Mouse (Mus musculus) MEL (cell line): ENCODE data around the gene Poll. TPM values are rescaled to one million over a fixed set of nuclear protein-coding genes. Genes with fewer than 3 reads are reported as not detected.

ENCODE experiments used
- DNase-seq: peaks from one replicate; pipeline ENCODE4 v3.0.0; 2011; ENCODE audit warnings: low read depth, low spot score
- H3K27ac ChIP-seq: 2 replicates; pipeline ENCODE4 v1.5.1; 2012; ENCODE audit warnings: low read depth, mild to moderate bottlenecking, control low read depth, low read length, moderate library complexity; ENCODE audit not compliant: control insufficient read depth
- H3K27me3 ChIP-seq, 2 experiments: fragments of 150-350 bp in 1 of 2; sonication (generic) in 1 of 2; 2 replicates each; pipeline ENCODE4 v1.6.1; 2012; ENCODE audit warnings: low read length in 2 of 2, mild to moderate bottlenecking in 2 of 2, improper control_type of control experiment in 1 of 2, moderate library complexity in 1 of 2; ENCODE audit not compliant: insufficient read depth in 2 of 2, control insufficient read depth in 1 of 2
- H3K36me3 ChIP-seq, 2 experiments: 2 replicates each; pipeline ENCODE4 v1.6.1; 2012 to 2014; ENCODE audit warnings: low read length in 2 of 2, improper control_type of control experiment in 1 of 2, inconsistent platforms in 1 of 2, mild to moderate bottlenecking in 1 of 2; ENCODE audit not compliant: insufficient read depth in 2 of 2, control insufficient read depth in 1 of 2
- H3K4me1 ChIP-seq, 2 experiments: fragments of 150-350 bp in 1 of 2; sonication (generic) in 1 of 2; 2 replicates each; pipeline ENCODE4 v1.6.1; 2012; ENCODE audit warnings: low read length in 2 of 2, improper control_type of control experiment in 1 of 2, mild to moderate bottlenecking in 1 of 2; ENCODE audit not compliant: insufficient read depth in 2 of 2, control insufficient read depth in 1 of 2
- H3K4me3 ChIP-seq, 2 experiments: fragments of 150-350 bp in 1 of 2; sonication (generic) in 1 of 2; 2 replicates each; pipeline ENCODE4 v1.5.1; 2012; ENCODE audit warnings: low read depth in 2 of 2, low read length in 2 of 2, mild to moderate bottlenecking in 2 of 2, moderate library complexity in 2 of 2, control low read depth in 1 of 2, improper control_type of control experiment in 1 of 2; ENCODE audit not compliant: control insufficient read depth in 1 of 2, insufficient read depth in 1 of 2
- H3K79me2 ChIP-seq: 2 replicates; pipeline ENCODE4 v1.6.1; 2012; ENCODE audit warnings: mild to moderate bottlenecking, low read length, moderate library complexity; ENCODE audit not compliant: control insufficient read depth, poor library complexity, insufficient read depth
- H3K9ac ChIP-seq: 2 replicates; pipeline ENCODE4 v1.6.1; 2012; ENCODE audit warnings: low read depth, mild to moderate bottlenecking, control low read depth, low read length, moderate library complexity; ENCODE audit not compliant: control insufficient read depth, poor library complexity, severe bottlenecking
- H3K9me3 ChIP-seq: fragments of 150-350 bp; sonication (generic); replicated peaks from 2 replicates; pipeline ENCODE4 v1.6.1; 2012; ENCODE audit warnings: mild to moderate bottlenecking, low read length, improper control_type of control experiment, moderate library complexity; ENCODE audit not compliant: insufficient read depth
- CHD1 ChIP-seq: IDR thresholded peaks from 2 replicates; pipeline ENCODE4 v1.6.1; 2012; ENCODE audit warnings: low read depth, mild to moderate bottlenecking, inconsistent platforms, low read length, improper control_type of control experiment
- CHD2 ChIP-seq: IDR thresholded peaks from 2 replicates; pipeline ENCODE4 v1.6.1; 2011; ENCODE audit warnings: low read length, improper control_type of control experiment
- EP300 ChIP-seq, 2 experiments: IDR thresholded peaks; 2 replicates each; pipeline ENCODE4 v1.6.1; 2011; ENCODE audit warnings: improper control_type of control experiment in 2 of 2, low read length in 2 of 2, low read depth in 1 of 2, mild to moderate bottlenecking in 1 of 2
- GABPA ChIP-seq: IDR thresholded peaks from 2 replicates; pipeline ENCODE4 v1.6.1; 2012; ENCODE audit warnings: low read depth, mild to moderate bottlenecking, inconsistent platforms, low read length, improper control_type of control experiment, moderate library complexity
- GATA1 ChIP-seq: IDR thresholded peaks from 2 replicates; pipeline ENCODE4 v1.6.1; 2011; ENCODE audit warnings: low read depth, low read length, improper control_type of control experiment
- JUND ChIP-seq: IDR thresholded peaks from 2 replicates; pipeline ENCODE4 v1.6.1; 2011; ENCODE audit warnings: low read depth, mild to moderate bottlenecking, improper control_type of control experiment, low read length
- MAFK ChIP-seq: IDR thresholded peaks from 2 replicates; pipeline ENCODE4 v1.6.1; 2011; ENCODE audit warnings: low read depth, mild to moderate bottlenecking, low read length, improper control_type of control experiment, borderline replicate concordance
- MEF2A ChIP-seq: IDR thresholded peaks from 2 replicates; pipeline ENCODE4 v1.6.1; 2014; ENCODE audit warnings: low read depth, mild to moderate bottlenecking, inconsistent platforms, low read length, improper control_type of control experiment; ENCODE audit not compliant: poor library complexity, insufficient replicate concordance, severe bottlenecking; ENCODE audit errors: extremely low read depth
- MYC ChIP-seq: IDR thresholded peaks from 2 replicates; pipeline ENCODE4 v1.6.1; 2011; ENCODE audit warnings: low read depth, mild to moderate bottlenecking, low read length, improper control_type of control experiment, moderate library complexity
- NELFE ChIP-seq: IDR thresholded peaks from 2 replicates; pipeline ENCODE4 v1.6.1; 2011; ENCODE audit warnings: low read depth, low read length, improper control_type of control experiment
- POLR2AphosphoS5 ChIP-seq: IDR thresholded peaks from 2 replicates; pipeline ENCODE4 v1.6.1; 2012; ENCODE audit warnings: low read depth, borderline replicate concordance, mild to moderate bottlenecking, inconsistent platforms, low read length, moderate library complexity, mixed read lengths
- SIN3A ChIP-seq: IDR thresholded peaks from 2 replicates; pipeline ENCODE4 v1.6.1; 2012; ENCODE audit warnings: low read length, improper control_type of control experiment, inconsistent platforms
- TCF12 ChIP-seq: IDR thresholded peaks from 2 replicates; pipeline ENCODE4 v1.6.1; 2014; ENCODE audit warnings: low read depth, mild to moderate bottlenecking, inconsistent platforms, low read length, improper control_type of control experiment, moderate library complexity
- UBTF ChIP-seq: IDR thresholded peaks from 2 replicates; pipeline ENCODE4 v1.6.1; 2012; ENCODE audit warnings: low read depth, mild to moderate bottlenecking, inconsistent platforms, low read length, improper control_type of control experiment, moderate library complexity, borderline replicate concordance; ENCODE audit not compliant: insufficient read depth
- ZC3H11A ChIP-seq: IDR thresholded peaks from 2 replicates; pipeline ENCODE4 v1.6.1; 2012; ENCODE audit warnings: low read depth, mild to moderate bottlenecking, inconsistent platforms, low read length, improper control_type of control experiment
- ZKSCAN1 ChIP-seq: IDR thresholded peaks from 2 replicates; pipeline ENCODE4 v1.6.1; 2012; ENCODE audit warnings: low read depth, mild to moderate bottlenecking, inconsistent platforms, low read length, improper control_type of control experiment, moderate library complexity
- ZMIZ1 ChIP-seq: IDR thresholded peaks from 2 replicates; pipeline ENCODE4 v1.6.1; 2012; ENCODE audit warnings: low read depth, mild to moderate bottlenecking, inconsistent platforms, low read length, improper control_type of control experiment, moderate library complexity
- polyA plus RNA-seq, 2 experiments: library from polyadenylated mRNA; stranded (reverse) in 1 of 2; unstranded in 1 of 2; fragments of >175 nt in 1 of 2; fragments of >200 nt in 1 of 2; gene quantifications; 2 replicates each; pipeline versions ENCODE4 v1.2.1 to v1.2.4; 2012; ENCODE audit warnings: low replicate concordance in 2 of 2, low read depth in 1 of 2; ENCODE audit not compliant: insufficient read length in 2 of 2, insufficient read depth in 1 of 2, missing spikeins in 1 of 2
- total RNA-seq: library from RNA; depleted of rRNA; stranded (reverse); fragments of 300-350 nt; gene quantifications from 2 replicates; pipeline ENCODE4 v1.2.3, GENCODE M21; 2012

The Poll gene
- total and polyA plus RNA-seq, 3 experiments, result 14.9 to 19.0 TPM; not detected in 1

DNA sequence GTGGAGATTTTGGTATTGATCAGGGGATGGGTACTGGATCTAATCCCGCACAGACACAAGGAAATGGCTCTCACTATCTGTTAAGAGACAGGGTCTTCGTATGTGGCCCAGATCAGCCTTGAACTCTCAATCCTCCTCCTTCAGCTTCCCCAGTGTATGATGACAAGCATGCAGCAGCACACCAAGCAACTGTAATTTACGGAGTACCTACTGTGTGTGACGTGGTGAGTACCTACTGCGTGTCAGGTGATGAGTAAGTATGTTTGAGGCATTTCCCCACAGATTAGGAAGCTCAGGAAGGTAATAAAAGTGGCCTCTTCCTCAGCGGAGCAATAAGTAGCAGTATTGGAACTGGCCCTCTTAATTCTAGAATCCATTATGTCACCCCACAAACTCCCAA, 35.1 kb upstream of the Poll start:
- Histone ChIP-seq H3K9me3 (no peaks in the 10 kb centered on the region), H3K4me3 (no peak overlapping the region), H3K27me3 (no peaks in the 10 kb centered on the region), H3K4me1 (peaks cover 7 to 12% of the 10 kb centered on the region in 2 experiments), H3K79me2 (no peaks in the 10 kb centered on the region), H3K36me3 (peaks cover 0 to 13% of the 10 kb centered on the region in 2 experiments; a peak in 2 of 4 replicates), H3K27ac (no peak overlapping the region), H3K9ac (no peak overlapping the region)
- no peak for DNase-seq
- TF ChIP-seq ZKSCAN1, result peak; percentile 95
- TF ChIP-seq CHD1, result no peak

DNA sequence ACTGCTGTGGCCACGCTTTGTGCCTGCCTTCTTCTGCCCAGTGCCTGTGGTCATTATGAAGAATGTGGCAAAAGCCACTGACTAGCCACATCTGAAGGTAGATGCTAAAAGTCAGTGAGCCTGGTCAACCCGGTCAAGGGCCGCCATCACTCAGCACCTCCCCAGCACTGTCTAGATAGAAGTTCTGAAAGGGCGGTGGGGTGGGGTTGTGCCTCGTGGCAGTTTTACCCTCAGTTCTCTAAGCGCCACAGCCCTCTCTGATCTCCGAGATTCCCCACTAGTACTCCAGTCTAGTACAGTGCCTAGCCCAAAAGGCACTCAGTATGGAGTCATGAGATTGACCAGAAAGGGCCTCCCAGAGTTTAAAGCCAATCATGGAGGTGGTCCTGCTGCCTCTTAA, 33.7 kb upstream of the Poll start:
- H3K4me3 ChIP-seq, result no peak overlapping the region
- TF ChIP-seq MYC, result no peak
- no peak for TF ChIP-seq CHD2
- TF ChIP-seq MEF2A, result no peak
- no peak for TF ChIP-seq ZMIZ1
- TF ChIP-seq EP300 (IDR thresholded peaks at IDR 0.05; ENCODE audit: low read depth in 1 of 2, low read length in 2 of 2), result no peak
- no peak for TF ChIP-seq GATA1
- TF ChIP-seq MAFK, result no peak
- no peak for TF ChIP-seq SIN3A
- no peak for TF ChIP-seq ZC3H11A
- no peak for TF ChIP-seq ZKSCAN1
- no peak for TF ChIP-seq JUND
- no peak for TF ChIP-seq GABPA
- no peak for TF ChIP-seq TCF12
- TF ChIP-seq POLR2AphosphoS5, result no peak
- TF ChIP-seq UBTF, result no peak
- no peak for TF ChIP-seq NELFE
- TF ChIP-seq CHD1, result no peak
- H3K4me1 ChIP-seq, result peaks cover 7 to 12% of the 10 kb centered on the region in 2 experiments
- no peaks in the 10 kb centered on the region for H3K79me2 ChIP-seq
- H3K9ac ChIP-seq, result no peak overlapping the region
- DNase-seq, result no peak
- no peak overlapping the region for H3K27ac ChIP-seq
- peaks cover 0 to 13% of the 10 kb centered on the region in 2 experiments; a peak in 2 of 4 replicates for H3K36me3 ChIP-seq
- no peaks in the 10 kb centered on the region for H3K27me3 ChIP-seq
- H3K9me3 ChIP-seq, result no peaks in the 10 kb centered on the region
